Mouse (Mus musculus): ENCODE measurements around the gene Asb12. TPM values are rescaled to one million over a fixed set of nuclear protein-coding genes. Genes with fewer than 3 reads are reported as not detected.
A peak's percentile ranks its signal among the peaks of the same experiment; 100 is the strongest.
"Not testable (repeated sequence)": the region's sequence is repeated elsewhere in the genome, so short reads cannot be mapped to it uniquely, and the experiment has no call there.

Asb12 gene
- total RNA-seq (2021): not detected
- long read RNA-seq, experiment 1: 0 reads
- long read RNA-seq, experiment 2: 0 reads

DNA sequence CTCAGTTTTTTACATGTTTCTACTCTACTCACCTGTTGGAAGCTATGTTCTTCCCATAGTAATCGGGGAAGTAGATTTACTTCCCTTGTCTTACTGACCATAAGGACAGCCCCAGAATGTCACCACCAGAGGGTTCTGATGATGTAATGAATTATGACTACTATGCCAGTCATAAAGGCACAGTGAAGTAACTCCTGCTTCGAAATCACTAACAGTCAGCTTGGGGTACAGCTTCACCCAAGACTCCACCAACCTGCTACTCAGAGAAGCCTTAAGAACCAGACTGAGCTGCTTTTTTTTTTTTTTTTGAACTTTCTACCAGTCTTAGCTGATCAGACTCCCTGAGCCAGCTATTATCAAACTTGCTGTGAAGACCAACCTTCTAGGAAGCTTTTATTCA, at the start of gene Asb12, which contains the start of gene Pfn5:
Asb12 (minus strand) TSS at position 101 of the 400 bp plus-strand sequence.
Pfn5 (plus strand) TSS at position 218 of the 400 bp plus-strand sequence.
- no peak for DNase-seq (ENCODE audit: low spot score in 2 of 2)

DNA sequence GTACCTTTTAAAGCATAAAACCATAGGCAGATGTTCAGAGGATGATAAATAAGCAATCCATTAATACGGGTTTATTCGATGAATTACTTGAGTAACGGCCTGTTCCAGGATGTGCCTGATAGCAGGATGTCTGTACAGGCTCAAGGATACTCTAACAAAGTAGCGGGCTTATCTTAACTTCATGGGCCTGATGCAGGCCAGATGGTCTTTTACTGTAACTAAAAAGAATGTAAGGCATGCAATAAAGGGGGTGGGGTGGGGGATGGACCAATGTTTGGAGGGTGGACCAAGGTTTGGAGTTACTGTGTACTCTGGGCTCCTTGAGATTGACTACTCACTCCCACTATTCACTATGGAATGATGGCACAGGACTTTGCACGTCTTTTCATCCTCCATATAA, 42.8 kb upstream of the Asb12 start:
- no peak for DNase-seq (ENCODE audit: low spot score in 2 of 2)

DNA sequence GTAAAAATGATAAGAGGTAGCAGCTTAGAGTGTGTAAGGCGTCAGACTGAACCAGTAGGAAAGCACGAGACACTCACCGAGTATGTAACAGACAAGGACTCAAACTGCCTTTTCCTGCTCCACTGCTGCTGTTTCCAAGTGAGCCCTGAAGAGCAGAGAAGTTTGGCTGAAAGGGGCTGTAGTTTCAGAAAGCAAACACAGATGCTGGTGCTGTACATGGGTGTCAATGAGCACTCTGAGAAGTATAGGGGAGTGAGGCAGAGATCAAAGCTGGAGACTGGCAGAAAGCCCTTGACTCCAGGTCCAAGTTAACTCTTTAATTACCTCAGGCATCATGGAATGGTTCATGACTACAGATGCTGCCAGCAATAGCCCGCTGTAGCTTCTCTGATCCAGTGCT, 3.5 kb downstream of the Asb12 start:
- no peak for DNase-seq (ENCODE audit: low spot score in 2 of 2)

DNA sequence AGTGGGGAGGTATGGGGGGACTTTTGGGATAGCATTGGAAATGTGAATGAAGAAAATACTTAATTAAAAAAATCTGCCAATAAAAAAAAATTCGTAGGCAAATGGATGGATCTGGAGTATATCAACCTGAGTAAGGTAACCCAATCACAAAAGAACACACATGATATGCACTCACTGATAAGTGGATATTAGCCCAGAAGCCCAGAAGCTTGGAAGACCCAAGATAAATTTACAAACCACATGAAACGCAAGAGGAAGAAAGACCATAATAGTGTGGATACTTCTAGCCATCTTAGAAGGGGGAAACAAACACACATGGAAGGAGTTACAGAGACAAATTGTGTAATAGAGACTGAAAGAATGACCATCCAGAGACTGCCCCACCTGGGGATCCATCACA, 22.3 kb downstream of the Asb12 start:
- DNase-seq (ENCODE audit: low spot score in 2 of 2): not testable (repeated sequence)

DNA sequence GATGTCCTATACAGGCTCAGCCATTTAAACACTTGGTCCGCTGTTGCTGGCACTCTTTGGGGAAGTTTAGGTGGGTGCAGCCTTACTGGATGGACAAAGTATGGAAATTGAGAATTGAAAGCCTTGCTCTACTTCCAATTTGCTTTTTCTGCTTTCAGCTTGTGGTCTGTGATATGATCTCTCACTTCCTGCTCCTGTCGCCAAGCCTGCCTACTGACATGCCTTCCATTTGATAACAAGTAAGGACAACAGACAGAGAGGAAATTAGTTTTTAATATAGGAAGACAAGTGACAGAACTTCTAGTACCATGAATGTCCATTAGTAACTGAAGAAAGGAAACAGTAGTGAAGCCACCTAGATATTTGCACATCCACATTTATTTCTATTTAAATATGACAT, 32.6 kb downstream of the Asb12 start:
- no peak for DNase-seq (ENCODE audit: low spot score in 2 of 2)

DNA sequence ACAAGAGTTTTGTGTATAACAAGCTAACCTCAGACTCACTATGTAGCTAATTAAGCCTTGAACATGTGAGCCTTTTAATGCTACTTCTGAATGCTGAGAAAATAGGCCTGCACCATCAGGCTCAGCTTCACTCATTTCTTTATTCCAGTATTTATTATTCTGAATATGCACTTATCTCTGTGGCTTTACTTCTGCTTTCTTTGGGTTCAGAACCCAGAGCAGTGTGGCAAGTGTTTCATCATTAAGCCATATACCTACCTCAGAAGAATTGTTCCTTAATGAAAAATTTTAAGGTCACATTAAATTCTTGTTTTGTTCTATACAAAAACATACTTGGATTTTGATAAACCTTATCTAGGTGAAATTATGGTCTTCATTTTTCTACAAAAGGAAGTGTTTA, 33.9 kb downstream of the Asb12 start:
- DNase-seq (ENCODE audit: low spot score in 2 of 2): no peak

DNA sequence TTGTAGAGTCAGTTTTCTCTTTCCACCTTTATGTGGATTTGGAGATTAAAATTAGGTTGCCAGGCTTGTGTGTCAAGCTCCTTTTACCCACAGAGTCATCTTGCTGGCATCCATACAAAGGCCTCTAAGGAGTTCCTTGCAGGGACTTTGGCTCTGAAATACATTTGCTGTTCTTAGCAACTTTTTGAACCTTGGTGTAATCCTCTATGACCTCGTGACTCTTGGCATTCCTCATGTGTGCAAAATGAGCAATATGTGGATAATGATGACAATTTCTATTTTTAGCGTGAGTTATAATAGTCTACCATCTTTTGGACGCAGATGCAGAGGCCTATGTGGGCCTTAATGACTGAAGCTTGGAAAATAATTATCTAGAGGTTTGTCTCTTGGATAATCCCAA, 100.6 kb downstream of the Asb12 start:
- DNase-seq (ENCODE audit: low spot score in 2 of 2): no peak

DNA sequence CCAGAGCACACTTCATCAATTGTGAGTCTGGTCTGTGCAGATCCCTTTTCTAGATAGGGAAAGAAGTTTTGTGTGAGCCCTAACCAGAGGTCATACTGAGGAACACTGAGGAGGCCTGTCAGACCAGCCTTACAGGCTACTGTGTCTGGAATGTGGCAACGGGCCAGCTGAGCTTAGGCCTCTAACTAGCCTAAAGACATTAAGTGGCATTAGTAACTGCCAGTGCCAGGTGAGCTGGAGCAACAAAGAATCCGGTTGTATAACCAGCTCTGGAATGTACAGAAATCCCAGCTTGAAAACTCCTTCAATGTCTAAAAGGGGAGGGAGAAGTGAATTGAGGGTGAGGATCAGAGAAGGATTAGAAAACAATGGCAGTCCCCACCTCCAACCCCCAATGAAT, 111.9 kb downstream of the Asb12 start:
- no peak for DNase-seq (ENCODE audit: low spot score in 2 of 2)

DNA sequence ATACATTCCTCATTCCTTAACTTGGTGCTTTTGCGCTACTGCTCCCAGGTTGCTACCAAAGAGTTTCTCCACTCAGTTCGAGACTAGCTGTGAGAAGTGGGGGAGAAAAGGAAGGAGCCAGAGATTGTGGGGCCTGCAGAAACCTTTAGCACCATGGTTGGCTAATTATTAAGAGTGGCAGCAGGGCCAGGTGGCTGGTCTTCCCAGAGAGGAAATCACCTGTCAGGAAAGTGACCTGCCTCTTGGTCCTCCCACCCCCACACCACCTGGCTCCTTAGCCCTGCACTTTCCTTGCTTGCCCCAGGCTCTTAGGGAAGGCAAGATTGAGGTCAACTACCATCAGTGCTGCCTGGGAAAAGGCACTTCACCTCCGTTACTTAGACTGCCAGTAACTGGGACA, 112.6 kb downstream of the Asb12 start:
- DNase-seq (ENCODE audit: low spot score in 2 of 2): no peak

DNA sequence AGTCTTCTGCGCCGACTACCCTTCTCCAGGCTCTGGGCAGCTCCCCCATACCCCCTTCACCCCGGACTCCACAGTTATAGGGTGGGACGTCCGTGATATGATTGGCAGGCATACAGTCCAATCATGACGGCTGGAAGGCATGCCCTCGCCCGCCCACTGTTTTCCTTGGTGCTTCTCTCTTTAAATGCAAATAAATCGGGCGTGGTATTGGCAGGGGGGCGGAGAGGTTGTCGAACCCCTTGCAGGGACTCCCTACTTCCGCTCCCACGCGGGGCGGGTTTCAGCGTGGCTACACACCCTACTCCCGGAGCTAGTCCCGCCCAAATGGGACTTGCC, 113.0 kb downstream of the Asb12 start, which contains the start of gene Amer1:
Amer1 (minus strand) TSS at position 97 of the 336 bp plus-strand sequence.
- peak; percentile 83 to 87 for DNase-seq (ENCODE audit: low spot score in 2 of 2)

DNA sequence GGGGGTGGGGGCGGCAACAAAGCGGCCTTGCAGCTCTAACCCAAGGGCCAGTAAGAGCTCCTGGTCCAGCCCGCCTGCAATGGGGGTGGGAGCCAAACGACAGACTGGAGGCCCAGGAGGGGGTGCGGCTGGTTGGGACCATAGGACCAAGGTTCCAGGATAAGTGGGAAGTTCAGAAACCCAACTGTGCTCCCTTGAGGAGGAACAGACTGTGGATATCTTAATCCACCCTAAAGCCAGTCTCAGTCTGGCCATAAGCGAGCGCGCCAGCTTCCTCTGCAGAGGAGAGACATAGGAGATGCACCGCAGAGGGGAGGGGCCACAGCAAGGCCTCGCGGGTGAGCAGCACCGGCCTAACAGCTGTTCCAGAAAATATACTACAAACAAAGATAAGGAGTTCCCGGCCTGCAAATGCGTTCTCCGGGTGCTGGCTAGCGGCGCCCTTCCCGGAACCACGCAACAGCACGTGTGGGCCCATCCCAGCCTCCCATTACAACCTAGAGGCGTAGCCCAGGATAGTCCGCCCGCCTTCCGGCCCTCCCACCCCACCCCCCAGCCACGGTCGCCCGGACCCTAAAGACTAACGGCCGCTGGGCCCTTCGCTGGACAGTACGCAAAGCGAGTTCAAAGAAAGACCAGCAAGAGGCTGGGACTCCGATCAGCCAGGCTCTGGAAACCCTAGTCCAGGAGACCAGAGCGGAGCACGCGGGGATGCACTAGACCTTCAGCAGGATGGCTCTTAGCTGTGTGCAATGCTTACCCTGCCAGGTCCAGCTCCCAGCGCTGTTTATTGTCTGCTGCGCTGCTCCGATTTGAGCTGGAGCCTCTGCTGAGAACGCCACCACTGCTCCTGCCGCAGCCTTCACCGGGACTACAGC, 113.7 kb downstream of the Asb12 start:
- DNase-seq (ENCODE audit: low spot score in 2 of 2): peak; percentile 19 to 20

DNA sequence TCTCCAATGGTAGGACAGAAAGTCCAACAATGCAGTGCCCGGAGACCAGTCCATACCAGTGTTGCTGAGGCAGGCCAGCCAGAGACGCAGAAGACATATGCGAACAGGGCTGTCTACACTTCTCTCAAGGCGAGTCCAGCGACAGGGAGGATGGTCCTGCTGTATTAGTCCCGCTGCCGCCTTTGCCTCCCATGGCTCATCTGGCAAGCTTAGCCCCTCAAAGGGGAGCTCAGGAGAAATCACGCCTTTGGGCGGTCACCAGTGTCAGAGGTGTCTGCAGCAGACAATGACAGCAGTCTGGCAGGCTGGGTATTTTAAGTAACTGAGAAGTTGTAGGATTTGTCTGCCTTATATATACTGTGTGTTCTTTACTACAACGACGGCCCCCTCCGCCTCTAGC, 114.4 kb downstream of the Asb12 start:
- peak in 1 of 2 experiments; percentile 2 for DNase-seq (ENCODE audit: low spot score in 2 of 2)

DNA sequence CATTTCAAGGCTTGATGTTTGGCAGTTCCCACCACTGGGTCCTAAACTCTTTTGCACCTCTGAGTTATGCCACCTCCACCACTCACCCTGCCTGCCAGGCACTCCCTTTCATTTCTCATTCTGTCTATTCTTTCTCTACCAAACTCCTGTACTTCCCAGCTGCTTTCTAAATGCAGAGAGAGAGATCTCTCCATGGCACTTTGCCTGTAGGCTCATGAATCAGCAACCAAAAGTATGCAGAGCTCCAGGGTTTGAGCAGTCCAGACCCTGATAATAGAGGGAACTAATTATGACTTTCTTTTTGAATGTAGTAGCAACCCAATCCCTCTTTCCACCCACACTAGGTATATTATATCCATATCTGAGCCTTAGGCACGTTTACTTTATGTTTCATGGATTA, 115.5 kb downstream of the Asb12 start:
- no peak for DNase-seq (ENCODE audit: low spot score in 2 of 2)

DNA sequence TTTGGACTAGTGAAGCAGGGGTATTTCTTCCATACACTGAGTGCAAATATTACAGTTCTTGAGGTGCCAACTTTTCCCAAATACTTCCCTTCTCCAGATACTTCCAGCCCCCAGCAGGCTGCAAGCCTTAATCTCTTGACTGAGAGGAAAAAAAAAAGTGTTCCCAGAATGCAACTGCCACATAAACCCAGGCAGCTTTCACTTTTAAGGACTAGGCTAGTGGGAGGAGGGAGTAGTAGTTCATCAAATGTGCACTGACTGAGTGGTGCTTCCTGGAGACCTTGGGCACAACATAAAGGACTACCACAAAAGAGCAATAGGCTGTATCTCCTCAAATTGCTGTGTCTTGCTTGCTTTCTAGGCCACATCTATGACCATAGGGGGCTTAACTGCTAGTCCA, 116.5 kb downstream of the Asb12 start:
- no peak for DNase-seq (ENCODE audit: low spot score in 2 of 2)

DNA sequence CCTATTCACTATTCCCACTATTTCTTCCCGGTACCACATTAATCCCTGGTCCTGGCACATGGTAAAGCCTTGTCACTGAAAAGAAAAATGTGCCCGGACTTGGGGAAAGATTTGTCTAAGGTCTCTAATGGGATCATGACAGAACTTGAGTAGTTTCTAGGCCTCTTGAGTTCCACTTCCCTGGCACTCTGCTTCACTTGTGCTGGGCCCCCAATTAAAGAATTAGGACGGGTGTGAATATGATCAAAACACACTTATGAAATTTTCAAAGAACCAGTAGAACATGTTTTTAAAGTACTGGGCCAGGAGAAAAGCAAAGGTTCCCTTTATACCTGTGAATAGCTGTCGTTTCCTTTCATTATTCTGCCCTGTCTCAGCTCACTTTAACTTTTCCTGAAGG, 119.3 kb downstream of the Asb12 start:
- no peak for DNase-seq (ENCODE audit: low spot score in 2 of 2)

DNA sequence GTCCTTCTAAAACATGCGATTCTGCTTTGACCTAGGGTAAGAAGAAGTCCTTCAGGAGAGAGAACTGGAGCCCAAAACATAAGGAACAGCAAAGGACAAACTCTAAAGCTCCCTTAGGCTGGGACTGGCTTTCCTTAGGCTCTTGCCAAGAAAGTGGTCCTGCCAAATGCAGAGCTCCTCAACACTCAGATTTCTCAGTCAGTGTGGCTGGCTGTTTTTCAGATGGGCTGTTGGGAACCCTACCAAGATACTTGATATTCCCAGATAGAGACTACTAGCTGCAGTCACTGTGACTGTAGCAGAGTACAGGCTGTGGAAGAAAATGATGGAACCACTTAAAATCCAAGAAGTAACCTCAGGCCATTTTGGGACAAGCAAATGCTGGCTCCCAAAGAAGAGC, 120.6 kb downstream of the Asb12 start:
- DNase-seq (ENCODE audit: low spot score in 2 of 2): no peak

Other genes with a start within 250 kb of the Asb12 start
- gene Amer1, start 113.1 kb downstream of the Asb12 start, total RNA-seq (2021): 1 to 10 TPM; 5.1 to 6.0 TPM
- gene Pfn5, start 117 bp upstream of the Asb12 start, total RNA-seq (2021): not detected
- 10 to 100 TPM; 18.0 to 21.0 TPM for gene Zc4h2, start 100.5 kb upstream of the Asb12 start, total RNA-seq (2021)
- 10 to 100 TPM; 32.6 to 34.7 TPM for gene Zc3h12b, start 153.7 kb upstream of the Asb12 start, total RNA-seq (2021)

All from left cerebral cortex, adult 18-20 months (tissue).